Mouse (Mus musculus): ENCODE measurements around the gene Ddx21.
A peak's percentile ranks its signal among the peaks of the same experiment; 100 is the strongest.

Ddx21 gene

GRCm38 (mm10) chr10:62570126-62570871 is 31.8 kb downstream of the Ddx21 start:
- DNase-seq (ENCODE audit: low read depth, low spot score), result no peak

- DNase-seq (ENCODE audit: low read depth, low spot score), result no peak
Observed at GRCm38 (mm10) chr10:62568861-62569260, 33.2 kb downstream of the Ddx21 start.

- DNase-seq (ENCODE audit: low read depth, low spot score), result peak; percentile 68
Observed at GRCm38 (mm10) chr10:62557736-62558135, 44.3 kb downstream of the Ddx21 start.

DNA sequence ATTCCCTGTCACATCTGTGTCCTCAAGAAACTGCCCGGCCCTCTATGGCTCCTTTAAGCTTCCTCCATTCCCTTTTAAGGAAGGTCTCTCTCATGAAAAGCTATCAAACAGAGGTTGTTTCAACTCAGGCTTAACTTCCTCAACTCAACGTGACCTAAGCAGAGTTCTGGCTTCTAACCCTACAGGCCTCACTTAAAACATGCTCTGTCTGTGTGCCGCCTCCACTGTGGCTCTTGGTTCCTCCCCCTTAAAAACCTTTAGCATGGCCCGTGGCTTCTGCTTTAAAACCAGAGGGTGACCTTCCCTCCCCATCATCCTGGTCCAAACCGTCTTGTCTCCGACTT is 45.6 kb downstream of the Ddx21 start:
- DNase-seq (ENCODE audit: low read depth, low spot score), result no peak

GRCm38 (mm10) chr10:62555705-62556557 is 46.1 kb downstream of the Ddx21 start:
- peak; percentile 39 for DNase-seq (ENCODE audit: low read depth, low spot score)

GRCm38 (mm10) chr10:62553611-62554091 is 48.4 kb downstream of the Ddx21 start:
- peak; percentile 79 for DNase-seq (ENCODE audit: low read depth, low spot score)

DNA sequence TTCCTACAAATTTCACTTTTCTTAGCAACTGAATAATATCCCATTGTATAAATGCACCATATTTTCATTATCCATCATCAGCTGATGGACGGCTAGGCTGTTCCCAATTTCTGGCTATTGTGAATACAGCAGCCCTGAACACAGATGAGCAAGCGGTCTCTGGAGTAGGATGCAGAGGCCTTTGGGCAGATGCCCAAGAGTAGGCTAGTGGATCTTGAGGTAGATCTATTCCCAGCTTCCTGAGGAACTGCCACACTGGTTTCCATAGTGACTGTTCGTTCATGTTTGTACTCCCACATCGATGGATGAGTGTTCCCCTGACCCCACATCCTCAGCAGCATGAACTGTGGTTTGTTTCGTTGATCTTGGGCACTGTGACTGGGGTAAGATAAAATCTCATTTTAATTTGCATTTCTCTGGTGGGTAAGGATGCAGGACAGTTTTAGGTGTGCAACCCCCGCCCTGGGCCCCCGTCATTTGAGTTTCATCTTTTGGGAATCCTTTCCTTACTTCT is 51.2 kb downstream of the Ddx21 start:
- no peak for DNase-seq (ENCODE audit: low read depth, low spot score)

GRCm38 (mm10) chr10:62549523-62550166 is 52.4 kb downstream of the Ddx21 start:
- peak; percentile 91 for DNase-seq (ENCODE audit: low read depth, low spot score)

- DNase-seq (ENCODE audit: low read depth, low spot score), result no peak
Observed at GRCm38 (mm10) chr10:62546441-62546840, 55.6 kb downstream of the Ddx21 start.

- DNase-seq (ENCODE audit: low read depth, low spot score), result no peak
Observed at GRCm38 (mm10) chr10:62545759-62546158, 56.3 kb downstream of the Ddx21 start.

- peak; percentile 53 for DNase-seq (ENCODE audit: low read depth, low spot score)
Observed at GRCm38 (mm10) chr10:62544316-62544715, 57.8 kb downstream of the Ddx21 start.

- peak; percentile 81 for DNase-seq (ENCODE audit: low read depth, low spot score)
Observed at GRCm38 (mm10) chr10:62543399-62543808, 58.7 kb downstream of the Ddx21 start.

- peak; percentile 60 for DNase-seq (ENCODE audit: low read depth, low spot score)
Observed at GRCm38 (mm10) chr10:62542928-62543327, 59.2 kb downstream of the Ddx21 start.

GRCm38 (mm10) chr10:62542507-62542906 is 59.6 kb downstream of the Ddx21 start:
- DNase-seq (ENCODE audit: low read depth, low spot score), result peak; percentile 26

DNA sequence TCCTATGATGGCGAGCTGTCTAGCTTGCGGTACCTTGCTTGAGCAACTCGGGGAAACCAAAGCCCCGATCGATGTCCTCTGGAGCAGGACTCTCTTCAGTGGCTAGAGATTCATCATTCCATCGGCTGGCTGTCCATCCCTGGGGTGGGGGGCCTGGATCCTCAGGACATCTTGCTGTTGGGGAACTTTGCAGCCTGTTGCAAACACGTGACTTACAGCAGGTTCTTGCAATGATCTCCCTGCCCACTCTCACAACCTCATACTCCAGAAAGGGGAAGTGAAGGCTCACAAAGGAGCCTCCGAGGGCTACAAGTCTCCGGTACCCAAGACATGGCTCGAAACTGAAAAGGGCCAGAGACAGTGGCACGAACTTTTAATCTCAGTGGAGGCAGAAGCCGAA is 60.6 kb downstream of the Ddx21 start:
- DNase-seq (ENCODE audit: low read depth, low spot score), result no peak

DNA sequence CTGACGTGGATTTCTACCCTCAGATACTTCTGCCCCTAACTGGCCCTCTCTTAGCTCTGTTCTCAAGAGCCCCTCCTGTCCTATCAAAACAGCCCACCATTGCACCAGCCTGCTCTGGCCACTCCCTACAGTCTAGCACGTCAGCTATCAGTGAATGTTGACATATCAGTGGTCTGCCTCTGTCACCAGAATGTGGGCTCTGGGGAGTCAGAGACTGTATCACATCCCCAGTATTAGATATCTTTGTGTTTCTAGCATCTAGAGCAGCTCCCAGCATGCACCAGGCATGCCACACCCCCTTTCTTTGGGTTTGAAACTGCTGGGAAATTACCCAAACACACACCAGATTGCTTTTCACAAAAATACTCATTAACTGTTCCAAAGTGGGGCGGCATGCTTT is 61.3 kb downstream of the Ddx21 start:
- DNase-seq (ENCODE audit: low read depth, low spot score), result no peak

- DNase-seq (ENCODE audit: low read depth, low spot score), result no peak
Observed at GRCm38 (mm10) chr10:62534509-62534908, 67.6 kb downstream of the Ddx21 start.

GRCm38 (mm10) chr10:62532832-62533231 is 69.2 kb downstream of the Ddx21 start:
- DNase-seq (ENCODE audit: low read depth, low spot score), result no peak
